Mouse (Mus musculus) kidney, embryonic 14.5 days (tissue): ENCODE data around the gene Upk3bl. TPM values are rescaled to one million over a fixed set of nuclear protein-coding genes. Genes with fewer than 3 reads are reported as not detected.
"Not testable (repeated sequence)": the region's sequence is repeated elsewhere in the genome, so short reads cannot be mapped to it uniquely, and the experiment has no call there.

Experiments used
- ATAC-seq: fragments of 200-750 bp; cut with Nextera tagmentation; 2 replicates; pipeline ENCODE4 v1.8.0; 2017; ENCODE audit warnings: moderate number of reproducible peaks, mild to moderate bottlenecking, moderate TSS enrichment, moderate library complexity; ENCODE audit not compliant: low FRiP score, low TSS enrichment
- H3K27ac ChIP-seq: fragments of 300-500 bp; sonication (generic); 2 replicates; pipeline ENCODE4 v1.5.1; 2014; ENCODE audit warnings: low read depth, mild to moderate bottlenecking, low read length, moderate library complexity, mixed read lengths
- H3K27me3 ChIP-seq: fragments of 300-500 bp; sonication (generic); 2 replicates; pipeline ENCODE4 v1.6.1; 2014; ENCODE audit warnings: mild to moderate bottlenecking, low read length; ENCODE audit not compliant: control insufficient read depth, insufficient read depth
- H3K36me3 ChIP-seq: fragments of 300-500 bp; sonication (generic); 2 replicates; pipeline ENCODE4 v1.6.1; 2014; ENCODE audit warnings: low read length, mixed read lengths; ENCODE audit not compliant: control insufficient read depth, insufficient read depth
- H3K4me1 ChIP-seq: fragments of 300-500 bp; sonication (generic); 2 replicates; pipeline ENCODE4 v1.6.1; 2014; ENCODE audit warnings: low read length, mixed read lengths; ENCODE audit not compliant: control insufficient read depth, insufficient read depth
- H3K4me2 ChIP-seq: fragments of 300-500 bp; sonication (generic); replicated peaks from 2 replicates; pipeline ENCODE4 v1.6.1; 2014; ENCODE audit warnings: low read depth, mild to moderate bottlenecking, low read length
- H3K4me3 ChIP-seq: fragments of 300-500 bp; sonication (generic); 2 replicates; pipeline ENCODE4 v1.5.1; 2014; ENCODE audit warnings: mild to moderate bottlenecking, low read length
- H3K9ac ChIP-seq: fragments of 300-500 bp; sonication (generic); 2 replicates; pipeline ENCODE4 v1.6.1; 2014; ENCODE audit warnings: low read depth, mild to moderate bottlenecking, low read length, moderate library complexity
- H3K9me3 ChIP-seq: fragments of 300-500 bp; sonication (generic); 2 replicates; pipeline ENCODE4 v1.6.1; 2016; ENCODE audit warnings: low read length; ENCODE audit not compliant: control insufficient read depth
- WGBS: fragments of 180-500 bp; shearing (Covaris S2); extraction: QIAGEN DNeasy Blood & Tissue Kit; methylation state at CpG from one replicate; pipeline ENCODE4 v1.1.7; 2014; 5-methylcytosine and 5-hydroxymethylcytosine counted together
- polyA plus RNA-seq: library from polyadenylated mRNA; unstranded; fragments of >200 nt; fragmentation: Nextera tagmentation; extraction: Ambion mirVana; gene quantifications from 2 replicates; pipeline ENCODE4 v1.2.1, GENCODE M21; 2014

Gene Upk3bl
- polyA plus RNA-seq, 1 experiment from 2014 or later = 2.2 TPM

- no peak for ATAC-seq
- WGBS = 43% methylated on average over 2 of the region's 2 CpGs
Measured at GRCm38 (mm10) chr5:136041260-136041659, 13.0 kb upstream of the Upk3bl start.

GRCm38 (mm10) chr5:136041666-136042065 lies 12.6 kb upstream of the Upk3bl start:
- no peaks in the 10 kb centered on the region for H3K9me3 ChIP-seq
- WGBS = 96% methylated on average over 8 of the region's 8 CpGs
- peaks cover 2% of the 10 kb centered on the region; the same call in 1 of the 2 replicates for H3K4me1 ChIP-seq
- no peak overlapping the region for H3K4me3 ChIP-seq
- no peaks in the 10 kb centered on the region for H3K27me3 ChIP-seq
- no peak for ATAC-seq
- no peak overlapping the region for H3K27ac ChIP-seq
- H3K9ac ChIP-seq = no peak overlapping the region
- H3K36me3 ChIP-seq = no peaks in the 10 kb centered on the region
- no peak overlapping the region for H3K4me2 ChIP-seq

More at GRCm38 (mm10) chr5:136041260-136041659, 13.0 kb upstream of the Upk3bl start:
- no peak overlapping the region for H3K27ac ChIP-seq
- H3K9ac ChIP-seq = no peak overlapping the region
- H3K4me1 ChIP-seq = no peaks in the 10 kb centered on the region
- no peaks in the 10 kb centered on the region for H3K27me3 ChIP-seq
- no peak overlapping the region for H3K4me2 ChIP-seq
- H3K9me3 ChIP-seq = no peaks in the 10 kb centered on the region
- no peaks in the 10 kb centered on the region for H3K36me3 ChIP-seq
- H3K4me3 ChIP-seq = no peak overlapping the region

- H3K27ac ChIP-seq = no peak overlapping the region
- WGBS = 69% methylated on average over 13 of the region's 13 CpGs
- no peak for ATAC-seq
- no peaks in the 10 kb centered on the region for H3K36me3 ChIP-seq
- H3K4me3 ChIP-seq = no peak overlapping the region
- H3K9me3 ChIP-seq = no peaks in the 10 kb centered on the region
- H3K9ac ChIP-seq = no peak overlapping the region
- H3K4me1 ChIP-seq = peaks cover 5% of the 10 kb centered on the region; the same call in 1 of the 2 replicates
- no peak overlapping the region for H3K4me2 ChIP-seq
- no peaks in the 10 kb centered on the region for H3K27me3 ChIP-seq
Measured at GRCm38 (mm10) chr5:136044865-136045264, 9.4 kb upstream of the Upk3bl start.

- Histone ChIP-seq H3K4me1 (peaks cover 9% of the 10 kb centered on the region), H3K9ac (no peak overlapping the region), H3K4me2 (no peak overlapping the region), H3K27me3 (no peaks in the 10 kb centered on the region), H3K4me3 (no peak overlapping the region), H3K27ac (no peak overlapping the region), H3K36me3 (no peaks in the 10 kb centered on the region), H3K9me3 (no peaks in the 10 kb centered on the region)
- no peak for ATAC-seq
- 42% methylated on average over 9 of the region's 9 CpGs for WGBS
Measured at GRCm38 (mm10) chr5:136045408-136045807, 8.9 kb upstream of the Upk3bl start.

GRCm38 (mm10) chr5:136045987-136046386 lies 8.3 kb upstream of the Upk3bl start:
- H3K27me3 ChIP-seq = no peaks in the 10 kb centered on the region
- no peak overlapping the region for H3K4me2 ChIP-seq
- 0 out of 2 replicates have a peak, but pooled peaks have one; percentile 40 for ATAC-seq
- no peak overlapping the region for H3K9ac ChIP-seq
- no peak overlapping the region for H3K4me3 ChIP-seq
- WGBS = 3% methylated on average over 10 of the region's 10 CpGs
- H3K9me3 ChIP-seq = no peaks in the 10 kb centered on the region
- peaks cover 10% of the 10 kb centered on the region for H3K4me1 ChIP-seq
- H3K36me3 ChIP-seq = no peaks in the 10 kb centered on the region
- no peak overlapping the region; the same call in 1 of the 2 replicates for H3K27ac ChIP-seq

- not testable (repeated sequence) for ATAC-seq, H3K9me3 ChIP-seq, H3K36me3 ChIP-seq, H3K27me3 ChIP-seq, H3K27ac ChIP-seq, H3K4me3 ChIP-seq, H3K4me2 ChIP-seq, H3K9ac ChIP-seq
- peaks cover 21% of the 10 kb centered on the region for H3K4me1 ChIP-seq
Measured at GRCm38 (mm10) chr5:136048541-136048940, 5.8 kb upstream of the Upk3bl start.

- Histone ChIP-seq H3K9me3 (no peaks in the 10 kb centered on the region), H3K36me3 (no peaks in the 10 kb centered on the region), H3K4me3 (no peak overlapping the region), H3K27me3 (no peaks in the 10 kb centered on the region), H3K27ac (peak overlapping the region; percentile 81; the same call in 1 of the 2 replicates), H3K4me1 (peaks cover 21% of the 10 kb centered on the region), H3K9ac (no peak overlapping the region), H3K4me2 (no peak overlapping the region)
- WGBS = 15% methylated on average over 6 of the region's 6 CpGs
- ATAC-seq = no peak
Measured at GRCm38 (mm10) chr5:136049926-136050325, 4.4 kb upstream of the Upk3bl start.

GRCm38 (mm10) chr5:136051231-136052085 lies 2.8 kb upstream of the Upk3bl start:
- WGBS = 3% methylated on average over 10 of the region's 10 CpGs

More at GRCm38 (mm10) chr5:136051231-136052085, 2.8 kb upstream of the Upk3bl start:
- Histone ChIP-seq H3K27me3 (no peaks in the 10 kb centered on the region), H3K4me2 (peak overlapping the region; percentile 3; the same call in 1 of the 2 replicates), H3K9me3 (no peaks in the 10 kb centered on the region), H3K27ac (peak overlapping the region; percentile 97), H3K36me3 (no peaks in the 10 kb centered on the region), H3K4me3 (no peak overlapping the region), H3K4me1 (peaks cover 21% of the 10 kb centered on the region), H3K9ac (no peak overlapping the region)
- peak; percentile 95 for ATAC-seq
